Mouse (Mus musculus): ENCODE results near the gene Wwox.

GRCm38 (mm10) chr8:114911031-114911580 is 471.7 kb downstream of the Wwox start:
- TF ChIP-seq POLR2A (IDR thresholded peaks at IDR 0.05; ENCODE audit: control insufficient read depth, low read depth, low read length) (no peak), CTCF (IDR thresholded peaks at IDR 0.05; ENCODE audit: control insufficient read depth, insufficient read depth, insufficient replicate concordance, low read depth, low read length) (no peak)
